Mouse (Mus musculus) forebrain, embryonic 14.5 days (tissue): Measurements from ENCODE around the gene Arl13a. TPM values are rescaled to one million over a fixed set of nuclear protein-coding genes. Genes with fewer than 3 reads are reported as not detected.

Experiments used
- ATAC-seq: fragments of 200-750 bp; cut with Nextera tagmentation; 2 replicates; pipeline ENCODE4 v1.8.0; 2017; ENCODE audit warnings: mild to moderate bottlenecking, moderate library complexity
- DNase-seq: peaks from one replicate; pipeline ENCODE4 v3.0.0-alpha.2; 2015; ENCODE audit warnings: low spot score
- H3K27ac ChIP-seq: fragments of 300-500 bp; sonication (generic); 2 replicates; pipeline ENCODE4 v1.5.1; 2014; ENCODE audit warnings: low read depth, mild to moderate bottlenecking, control low read depth, low read length, moderate library complexity
- H3K27me3 ChIP-seq: fragments of 300-500 bp; sonication (generic); replicated peaks from 2 replicates; pipeline ENCODE4 v1.6.1; 2014; ENCODE audit warnings: low read length, control low read depth, mixed read lengths; ENCODE audit not compliant: control insufficient read depth, insufficient read depth
- H3K36me3 ChIP-seq: fragments of 300-500 bp; sonication (generic); 2 replicates; pipeline ENCODE4 v1.6.1; 2014; ENCODE audit warnings: low read length, control low read depth; ENCODE audit not compliant: control insufficient read depth, insufficient read depth
- H3K4me1 ChIP-seq: fragments of 300-500 bp; sonication (generic); 2 replicates; pipeline ENCODE4 v1.6.1; 2014; ENCODE audit warnings: antibody characterized with exemption, low read length, control low read depth; ENCODE audit not compliant: control insufficient read depth, insufficient read depth
- H3K4me2 ChIP-seq: fragments of 300-500 bp; sonication (generic); 2 replicates; pipeline ENCODE4 v1.6.1; 2014; ENCODE audit warnings: mild to moderate bottlenecking, control low read depth, low read length
- H3K4me3 ChIP-seq: fragments of 300-500 bp; sonication (generic); 2 replicates; pipeline ENCODE4 v1.5.1; 2014; ENCODE audit warnings: low read depth, low read length, control low read depth
- H3K9ac ChIP-seq: fragments of 300-500 bp; sonication (generic); 2 replicates; pipeline ENCODE4 v1.6.1; 2014; ENCODE audit warnings: mild to moderate bottlenecking, low read length, control low read depth, moderate library complexity
- H3K9me3 ChIP-seq: fragments of 300-500 bp; sonication (generic); replicated peaks from 2 replicates; pipeline ENCODE4 v1.6.1; 2016; ENCODE audit warnings: low read length, control low read depth, mixed read lengths; ENCODE audit not compliant: control insufficient read depth
- WGBS: fragments of 180-500 bp; shearing (Covaris S2); extraction: QIAGEN DNeasy Blood & Tissue Kit; methylation state at CpG from one replicate; pipeline ENCODE4 v1.1.7; 2014; 5-methylcytosine and 5-hydroxymethylcytosine counted together
- polyA plus RNA-seq: library from polyadenylated mRNA; unstranded; fragments of >200 nt; fragmentation: Nextera tagmentation; extraction: Ambion mirVana; gene quantifications from 2 replicates; pipeline ENCODE4 v1.2.1, GENCODE M21; 2014

Gene Arl13a
- polyA plus RNA-seq, 1 experiment from 2014 or later: not detected

DNA sequence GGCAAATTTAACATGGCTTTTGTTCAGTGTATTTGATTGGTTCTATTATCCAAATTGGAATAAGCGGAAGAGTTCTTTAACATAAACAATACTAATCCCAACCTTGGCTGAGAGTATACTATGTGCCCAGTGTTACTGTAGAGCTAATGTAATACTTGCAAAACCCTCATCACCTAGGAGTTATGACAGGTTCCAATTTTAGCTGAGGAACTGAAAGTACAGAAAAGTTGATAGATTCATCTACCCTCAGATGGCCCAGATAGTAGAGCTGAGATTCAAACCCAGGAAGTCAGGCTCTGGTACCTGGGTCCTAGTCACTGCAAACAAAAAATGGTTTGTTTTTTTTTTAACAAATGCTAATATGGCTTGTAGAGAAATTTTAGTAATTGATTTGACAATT lies 16.7 kb upstream of the Arl13a start:
- Histone ChIP-seq H3K9me3 (no peaks in the 10 kb centered on the region), H3K36me3 (no peaks in the 10 kb centered on the region), H3K27ac (no peak overlapping the region), H3K4me2 (no peak overlapping the region), H3K9ac (no peak overlapping the region), H3K4me1 (no peaks in the 10 kb centered on the region), H3K27me3 (no peaks in the 10 kb centered on the region), H3K4me3 (no peak overlapping the region)
- no peak for ATAC-seq
- WGBS: 90% methylated on average over 1 of the region's 1 CpGs
- DNase-seq: no peak

DNA sequence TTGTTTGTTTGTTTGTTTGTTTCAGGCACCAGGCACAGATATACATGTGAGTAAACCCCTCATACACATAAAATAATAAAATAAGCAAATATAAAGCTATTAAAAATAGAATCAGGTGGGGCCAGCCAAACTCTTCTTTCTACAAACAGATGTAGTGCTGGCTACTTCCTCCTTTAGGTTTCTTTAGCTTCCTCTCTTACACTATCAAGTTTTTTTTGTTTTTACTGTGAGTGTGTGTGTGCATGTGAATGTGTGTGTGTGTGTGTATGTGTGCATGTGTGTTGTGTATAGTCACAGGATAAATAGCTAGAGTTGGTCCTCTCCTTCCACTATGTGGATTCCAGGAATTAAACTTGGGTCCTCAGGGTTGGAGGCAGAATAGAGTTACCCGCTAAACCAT lies 12.6 kb upstream of the Arl13a start:
- no peaks in the 10 kb centered on the region for H3K36me3 ChIP-seq
- H3K4me1 ChIP-seq: no peaks in the 10 kb centered on the region
- H3K4me2 ChIP-seq: no peak overlapping the region
- ATAC-seq (no peak), DNase-seq (no peak)
- no peak overlapping the region for H3K9ac ChIP-seq
- H3K27me3 ChIP-seq: no peaks in the 10 kb centered on the region
- H3K9me3 ChIP-seq: no peaks in the 10 kb centered on the region
- WGBS: 89% methylated on average over 1 of the region's 1 CpGs
- no peak overlapping the region for H3K27ac ChIP-seq
- H3K4me3 ChIP-seq: no peak overlapping the region

DNA sequence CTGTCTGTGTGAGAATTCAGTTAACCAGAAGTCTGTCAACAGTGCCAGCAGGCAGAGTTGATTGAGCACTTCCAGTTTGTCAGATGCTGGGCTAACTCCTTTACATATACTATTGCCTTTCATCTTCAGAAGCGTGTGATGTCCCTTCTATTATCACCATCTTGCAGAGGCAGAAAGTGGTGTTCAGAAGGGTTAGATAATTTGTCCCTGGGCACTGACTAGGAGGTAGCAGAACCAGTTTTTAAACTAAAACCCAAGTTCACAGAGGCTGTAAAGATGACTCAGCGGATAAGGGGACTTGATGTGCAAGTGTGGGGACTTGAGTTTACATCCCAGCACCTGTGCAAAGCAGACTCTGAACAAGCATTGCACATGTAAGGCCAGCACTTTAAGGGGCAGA lies 21.2 kb downstream of the Arl13a start:
- no peaks in the 10 kb centered on the region for H3K4me1 ChIP-seq
- no peak overlapping the region for H3K9ac ChIP-seq
- ATAC-seq (no peak), DNase-seq (no peak)
- H3K27me3 ChIP-seq: no peaks in the 10 kb centered on the region
- H3K4me3 ChIP-seq: no peak overlapping the region
- no peak overlapping the region for H3K27ac ChIP-seq
- 85% methylated on average over 2 of the region's 2 CpGs for WGBS
- H3K4me2 ChIP-seq: no peak overlapping the region
- no peaks in the 10 kb centered on the region for H3K36me3 ChIP-seq
- H3K9me3 ChIP-seq: no peaks in the 10 kb centered on the region

DNA sequence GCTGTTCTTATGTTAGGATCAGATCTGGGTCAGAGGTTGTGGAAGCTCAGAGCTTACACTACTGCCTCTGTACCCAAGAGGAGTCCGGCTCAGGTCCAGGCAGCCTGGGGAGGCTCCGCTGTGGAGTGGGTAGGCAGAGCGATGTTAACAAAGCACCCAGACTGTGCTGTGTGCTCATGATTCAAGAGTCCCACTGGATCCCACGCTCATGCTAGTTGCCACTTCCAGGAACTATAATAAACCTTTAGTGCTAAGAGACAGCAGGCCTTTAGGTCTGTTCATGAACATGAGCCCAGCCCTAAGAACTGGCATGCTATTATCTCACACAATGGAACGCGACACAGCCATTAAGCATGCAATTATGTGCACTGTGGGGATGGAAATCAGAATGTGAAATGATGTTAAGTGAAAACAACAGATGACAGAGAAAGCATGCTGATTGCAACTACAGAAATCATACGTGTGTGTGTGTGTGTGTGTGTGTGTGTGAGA lies 23.9 kb downstream of the Arl13a start:
- Histone ChIP-seq H3K27ac (no peak overlapping the region), H3K27me3 (no peaks in the 10 kb centered on the region), H3K4me3 (no peak overlapping the region), H3K36me3 (no peaks in the 10 kb centered on the region), H3K9me3 (no peaks in the 10 kb centered on the region), H3K9ac (no peak overlapping the region), H3K4me2 (no peak overlapping the region), H3K4me1 (no peaks in the 10 kb centered on the region)
- ATAC-seq (no peak), DNase-seq (peak; percentile 5)
- 63% methylated on average over 7 of the region's 7 CpGs for WGBS

DNA sequence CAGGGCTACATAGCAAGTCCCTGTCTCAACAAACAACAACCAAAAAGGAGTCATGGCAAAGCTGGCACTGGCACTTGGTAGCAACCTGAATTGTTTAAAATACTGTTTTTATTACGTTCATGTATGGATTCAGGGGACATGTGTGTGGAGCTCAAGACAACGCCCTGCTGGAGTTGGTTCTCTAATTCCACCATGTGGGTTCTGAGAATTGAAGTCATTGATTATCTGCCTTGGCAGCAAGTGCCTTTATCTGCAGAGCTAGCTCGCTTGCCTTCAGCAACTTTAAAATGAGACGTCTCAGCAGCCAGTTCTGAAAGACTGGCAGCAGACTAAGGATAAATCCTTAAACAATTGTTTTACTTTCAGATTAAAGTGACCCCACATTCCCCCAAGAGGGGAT lies 30.9 kb downstream of the Arl13a start:
- no peak for DNase-seq
- no peak for ATAC-seq
- Histone ChIP-seq H3K4me3 (no peak overlapping the region), H3K4me1 (no peaks in the 10 kb centered on the region), H3K4me2 (no peak overlapping the region), H3K9me3 (no peaks in the 10 kb centered on the region), H3K9ac (no peak overlapping the region), H3K27ac (no peak overlapping the region), H3K27me3 (no peaks in the 10 kb centered on the region), H3K36me3 (no peaks in the 10 kb centered on the region)
- WGBS: 54% methylated on average over 4 of the region's 4 CpGs

DNA sequence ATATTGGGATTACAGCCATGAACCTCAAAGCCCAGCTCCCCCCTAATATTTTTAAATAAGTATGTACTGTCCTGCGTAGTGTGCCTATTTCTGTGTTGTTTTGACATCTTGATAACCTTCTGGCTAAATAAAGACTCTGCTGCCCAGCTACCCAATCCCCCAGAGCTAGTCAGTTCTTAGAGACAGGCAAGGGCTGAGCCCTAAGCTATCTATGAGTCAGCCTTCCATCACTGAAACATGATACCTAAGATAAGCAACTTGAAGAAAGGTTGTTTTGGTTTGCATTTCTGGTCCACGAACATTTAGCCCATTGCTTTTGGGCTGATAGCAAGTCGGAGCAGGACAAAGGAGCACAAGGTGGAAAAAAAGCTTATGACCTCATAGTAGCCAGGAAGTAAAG lies 33.3 kb downstream of the Arl13a start:
- H3K9me3 ChIP-seq: no peaks in the 10 kb centered on the region
- no peak overlapping the region for H3K9ac ChIP-seq
- ATAC-seq (no peak), DNase-seq (no peak)
- no peak overlapping the region for H3K27ac ChIP-seq
- H3K4me3 ChIP-seq: no peak overlapping the region
- H3K36me3 ChIP-seq: no peaks in the 10 kb centered on the region
- no peaks in the 10 kb centered on the region for H3K27me3 ChIP-seq
- WGBS: 83% methylated on average over 3 of the region's 3 CpGs
- no peaks in the 10 kb centered on the region for H3K4me1 ChIP-seq
- no peak overlapping the region for H3K4me2 ChIP-seq

DNA sequence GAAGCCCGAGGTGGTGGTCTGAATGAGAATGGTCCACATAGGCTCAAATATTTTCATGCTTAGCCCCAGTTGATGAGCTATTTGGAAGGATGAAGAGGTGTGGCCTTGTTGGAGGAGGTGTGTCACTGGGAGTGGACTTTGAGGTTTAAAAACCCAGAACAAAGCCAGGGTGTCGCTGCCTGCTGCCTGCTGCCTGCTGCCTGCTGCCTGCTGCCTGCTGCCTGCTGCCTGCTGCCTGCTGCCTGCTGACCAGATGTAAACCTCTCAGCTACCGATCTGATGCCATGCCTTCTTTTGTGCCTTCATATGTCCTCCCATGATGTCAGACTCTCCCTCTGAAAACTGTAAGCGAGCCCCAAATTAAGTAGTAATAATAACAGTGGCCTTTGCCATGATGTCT lies 34.6 kb downstream of the Arl13a start, which contains the start of gene Nox1:
Nox1 (minus strand) TSS at position 101 of the 400 bp plus-strand sequence.
- ATAC-seq: no peak
- H3K27me3 ChIP-seq: no peaks in the 10 kb centered on the region
- 45% methylated on average over 4 of the region's 4 CpGs for WGBS

DNA sequence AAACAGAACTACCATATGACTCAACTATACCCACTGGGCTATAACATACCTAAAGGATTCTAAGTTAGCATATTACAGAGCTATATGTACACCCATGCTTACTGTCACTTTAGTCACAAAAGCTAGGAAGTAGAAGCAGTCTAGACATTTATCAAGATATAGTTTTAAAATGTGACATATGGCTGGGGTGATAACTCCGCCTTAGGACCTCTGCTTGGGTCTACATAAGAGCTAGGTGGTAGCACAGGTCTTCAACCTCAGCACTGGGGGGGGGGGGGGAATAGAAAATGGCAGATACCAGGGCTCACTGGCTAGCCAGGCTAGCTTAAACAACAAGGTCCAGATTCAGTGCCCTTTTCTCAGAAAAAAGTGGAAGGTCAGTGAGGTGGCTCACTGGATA lies 45.7 kb downstream of the Arl13a start:
- no peaks in the 10 kb centered on the region for H3K4me1 ChIP-seq
- H3K9me3 ChIP-seq: no peaks in the 10 kb centered on the region
- 83% methylated on average over 1 of the region's 1 CpGs for WGBS
- H3K4me2 ChIP-seq: no peak overlapping the region
- H3K27me3 ChIP-seq: no peaks in the 10 kb centered on the region
- no peak overlapping the region for H3K9ac ChIP-seq
- no peak for ATAC-seq
- no peak for DNase-seq
- H3K36me3 ChIP-seq: no peaks in the 10 kb centered on the region
- H3K27ac ChIP-seq: no peak overlapping the region
- no peak overlapping the region for H3K4me3 ChIP-seq

More for the DNA sequence above, 34.6 kb downstream of the Arl13a start, which contains the start of gene Nox1:
- Histone ChIP-seq H3K4me1 (no peaks in the 10 kb centered on the region), H3K27ac (no peak within 1 kb of the TSS), H3K9me3 (no peaks in the 10 kb centered on the region), H3K9ac (no peak within 1 kb of the TSS), H3K4me2 (no peak within 1 kb of the TSS), H3K36me3 (no peaks in the 10 kb centered on the region), H3K4me3 (no peak within 1 kb of the TSS)
- DNase-seq: no peak

DNA sequence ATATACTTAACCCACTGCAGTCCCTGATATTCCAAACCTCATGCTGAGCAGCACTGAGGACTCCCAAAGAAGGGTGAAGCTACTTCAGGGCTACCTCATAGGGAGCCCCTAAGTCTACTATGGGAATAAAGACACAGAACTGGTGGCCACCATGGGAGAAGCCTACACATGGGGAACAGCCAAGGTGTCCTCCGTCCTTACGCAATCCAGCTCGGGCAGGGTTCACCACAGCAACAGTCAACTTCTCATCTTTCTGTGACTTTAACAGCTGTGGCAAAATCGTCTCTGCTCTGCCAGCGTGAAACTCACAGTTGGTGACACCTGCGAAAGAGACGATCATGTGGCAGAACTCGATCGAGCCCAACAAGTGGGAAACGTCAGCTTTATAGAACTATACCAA lies 51.0 kb downstream of the Arl13a start:
- ATAC-seq: no peak
- DNase-seq: no peak
- WGBS: 95% methylated on average over 10 of the region's 10 CpGs

More for the DNA sequence above, 51.0 kb downstream of the Arl13a start:
- Histone ChIP-seq H3K4me3 (no peak overlapping the region), H3K9me3 (no peaks in the 10 kb centered on the region), H3K4me1 (no peaks in the 10 kb centered on the region), H3K9ac (no peak overlapping the region), H3K36me3 (no peaks in the 10 kb centered on the region), H3K27ac (no peak overlapping the region), H3K4me2 (no peak overlapping the region), H3K27me3 (no peaks in the 10 kb centered on the region)
